Mouse (Mus musculus) cortical plate, adult 2 months (tissue): ENCODE measurements around the gene 2310022A10Rik. TPM values are rescaled to one million over a fixed set of nuclear protein-coding genes. Genes with fewer than 3 reads are reported as not detected.

ENCODE experiments used
- H3K27ac ChIP-seq: fragments of 200-500 bp; 2 replicates; pipeline ENCODE4 v1.5.1; 2012; ENCODE audit warnings: low read length, control low read depth, inconsistent platforms; ENCODE audit not compliant: insufficient read depth
- H3K4me1 ChIP-seq: fragments of 200-500 bp; 2 replicates; pipeline ENCODE4 v1.6.1; 2011; ENCODE audit warnings: low read length; ENCODE audit not compliant: control insufficient read depth, insufficient read depth
- H3K4me3 ChIP-seq: fragments of 200-500 bp; 2 replicates; pipeline ENCODE4 v1.5.1; 2011; ENCODE audit warnings: mild to moderate bottlenecking, low read length, control low read depth; ENCODE audit not compliant: insufficient read depth
- CTCF ChIP-seq: fragments of 200-500 bp; IDR thresholded peaks from 2 replicates; pipeline ENCODE4 v1.5.1; 2011; ENCODE audit warnings: mild to moderate bottlenecking, control low read depth, low read length; ENCODE audit not compliant: insufficient read depth; ENCODE audit errors: extremely low read depth
- POLR2A ChIP-seq: fragments of 200-500 bp; IDR thresholded peaks from 2 replicates; pipeline ENCODE4 v1.6.1; 2011; ENCODE audit warnings: mild to moderate bottlenecking, low read length, control low read depth; ENCODE audit not compliant: insufficient read depth; ENCODE audit errors: extremely low read depth
- polyA plus RNA-seq: library from polyadenylated mRNA; depleted of rRNA; stranded (reverse); fragments of >200 nt; gene quantifications from 2 replicates; pipeline ENCODE4 v1.2.3, GENCODE M21; 2012

Gene 2310022A10Rik
- polyA plus RNA-seq, 1 experiment: 33.8 TPM

DNA sequence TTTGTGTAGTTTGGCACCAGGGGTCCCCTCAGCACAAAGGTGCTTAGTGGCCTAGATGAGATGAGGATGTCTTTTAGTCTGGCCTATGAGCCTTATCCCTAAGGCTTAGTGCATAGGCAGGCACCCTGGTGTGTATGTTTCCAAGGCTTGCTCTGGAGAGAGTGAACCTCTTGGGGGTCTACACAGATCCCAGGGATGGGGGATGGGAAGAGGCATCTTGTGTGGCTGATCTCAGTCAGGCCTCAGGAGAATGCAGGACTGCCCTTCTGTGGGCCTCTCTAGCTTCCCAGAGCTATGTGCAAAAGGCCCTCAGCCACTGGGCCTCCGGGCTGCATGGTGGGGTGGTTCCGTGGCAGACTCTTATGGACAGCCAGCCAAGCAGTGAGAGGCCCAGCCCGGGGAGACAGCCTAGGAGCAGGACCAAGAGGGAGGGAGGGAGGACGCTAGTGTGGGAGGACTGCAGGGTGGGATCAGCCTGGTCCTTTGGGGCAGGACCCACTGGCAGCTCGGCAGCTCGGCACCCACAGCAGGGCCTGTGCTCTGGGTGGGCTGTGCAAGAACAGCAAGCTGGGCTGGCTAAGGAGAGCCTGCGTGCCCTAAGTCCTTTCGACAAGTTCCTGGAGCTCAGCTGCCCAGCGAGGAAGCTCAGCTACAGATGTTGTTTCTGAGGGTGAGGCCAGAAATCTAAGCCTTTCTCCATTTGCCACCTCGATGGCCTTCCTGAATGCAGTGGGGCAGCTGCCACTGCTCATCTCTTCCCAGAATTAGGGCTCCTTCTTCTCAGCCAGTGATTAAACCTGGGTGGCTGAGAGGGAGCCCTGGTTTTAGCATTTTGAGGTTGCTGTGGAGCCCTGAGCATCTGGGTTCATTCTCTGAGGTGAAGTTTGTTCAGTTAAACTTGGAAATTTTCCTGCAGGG lies 43.8 kb downstream of the 2310022A10Rik start:
- no peak for TF ChIP-seq CTCF
- no peak for TF ChIP-seq POLR2A
- Histone ChIP-seq H3K4me1 (peaks cover 38% of the 10 kb centered on the region), H3K4me3 (no peak overlapping the region), H3K27ac (peak overlapping the region; percentile 96)

DNA sequence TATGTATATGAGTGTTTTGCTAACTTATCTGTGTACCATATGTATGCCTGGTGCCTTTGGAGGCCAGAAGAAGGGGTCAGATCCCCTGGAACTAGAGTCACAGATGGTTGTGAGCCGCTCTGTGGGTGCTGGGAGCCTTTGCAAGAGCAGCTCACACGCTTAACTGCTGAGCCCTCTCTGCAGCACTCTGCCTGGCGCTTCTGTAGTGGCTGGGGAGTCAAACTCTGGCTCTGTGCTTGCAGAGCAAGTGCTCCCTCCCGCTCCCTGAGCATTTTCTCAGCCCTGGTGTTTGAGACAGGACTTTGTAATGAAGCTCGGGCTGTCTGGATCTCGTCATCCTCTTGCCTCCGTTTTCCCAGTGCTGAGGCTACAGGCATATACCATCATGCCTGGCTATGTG lies 45.0 kb downstream of the 2310022A10Rik start:
- Histone ChIP-seq H3K27ac (peak overlapping the region; percentile 96; the same call in 1 of the 2 replicates), H3K4me1 (peaks cover 38% of the 10 kb centered on the region), H3K4me3 (no peak overlapping the region)
- TF ChIP-seq POLR2A: peak; percentile 46; the same call in 1 of the 2 replicates
- no peak for TF ChIP-seq CTCF

DNA sequence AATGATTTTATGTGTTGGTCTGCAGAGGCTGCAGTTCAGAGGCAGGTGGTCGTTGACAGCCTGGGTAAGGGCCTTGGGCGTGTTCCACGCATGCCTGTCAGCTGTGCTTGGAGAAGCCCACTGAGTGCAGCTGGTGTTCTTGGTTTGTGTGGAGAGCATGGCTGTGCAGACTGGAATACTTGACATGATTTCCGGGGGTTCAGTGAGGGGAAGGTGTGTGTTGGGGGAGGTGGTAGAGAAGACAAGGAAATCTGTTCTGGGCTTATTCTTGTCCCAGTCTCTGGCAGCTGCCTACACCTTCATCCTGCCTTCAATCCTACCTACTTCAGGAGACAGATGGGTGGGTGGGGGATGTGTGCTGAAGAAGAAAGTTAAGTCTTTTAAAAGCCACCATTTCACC lies 48.6 kb downstream of the 2310022A10Rik start:
- H3K27ac ChIP-seq: peak overlapping the region; percentile 91
- TF ChIP-seq CTCF: no peak
- peaks cover 45% of the 10 kb centered on the region for H3K4me1 ChIP-seq
- no peak overlapping the region for H3K4me3 ChIP-seq

DNA sequence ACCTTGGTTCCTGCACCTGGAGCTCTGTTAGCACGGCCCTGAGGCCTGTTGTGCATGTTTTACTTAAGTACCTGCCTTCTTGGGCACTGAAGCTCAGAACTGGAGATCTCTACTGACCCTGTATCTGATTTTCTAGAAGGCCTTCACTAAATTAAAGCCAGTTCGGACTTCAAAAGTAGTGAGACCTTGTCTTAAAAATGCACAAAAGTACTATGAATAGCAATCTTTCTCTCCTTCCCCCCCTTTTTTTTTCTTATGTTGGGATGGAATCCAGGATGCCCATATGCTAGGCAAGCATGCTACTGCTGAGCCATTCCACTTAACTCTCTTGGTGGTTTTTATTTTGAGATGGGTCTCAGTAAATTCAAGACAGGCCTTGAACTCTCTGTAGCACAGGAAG lies 49.1 kb downstream of the 2310022A10Rik start:
- Histone ChIP-seq H3K27ac (peak overlapping the region; percentile 91), H3K4me1 (peaks cover 47% of the 10 kb centered on the region), H3K4me3 (no peak overlapping the region)
- TF ChIP-seq CTCF: no peak
- no peak for TF ChIP-seq POLR2A

DNA sequence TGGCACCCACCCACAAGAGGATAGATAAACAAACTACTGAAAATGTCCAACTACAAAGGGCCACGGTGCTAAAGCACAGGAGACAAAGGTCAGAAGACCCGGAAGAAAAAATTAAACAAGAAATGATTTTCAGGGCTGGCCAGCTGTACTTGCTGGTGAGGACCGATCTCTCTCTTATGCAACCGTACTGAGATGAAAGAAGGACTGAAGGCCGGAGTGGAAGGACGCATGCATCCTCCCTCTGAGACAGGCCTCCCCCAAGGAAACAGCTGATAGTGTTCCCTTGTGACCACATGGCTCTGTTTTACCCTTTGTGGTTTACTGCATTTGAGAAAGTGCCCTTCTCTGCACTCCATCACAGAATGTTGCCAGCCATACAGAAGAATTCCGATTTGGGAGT lies 49.8 kb downstream of the 2310022A10Rik start:
- no peak overlapping the region for H3K4me3 ChIP-seq
- H3K27ac ChIP-seq: peak overlapping the region; percentile 85
- no peak for TF ChIP-seq POLR2A
- TF ChIP-seq CTCF: no peak
- H3K4me1 ChIP-seq: peaks cover 46% of the 10 kb centered on the region

DNA sequence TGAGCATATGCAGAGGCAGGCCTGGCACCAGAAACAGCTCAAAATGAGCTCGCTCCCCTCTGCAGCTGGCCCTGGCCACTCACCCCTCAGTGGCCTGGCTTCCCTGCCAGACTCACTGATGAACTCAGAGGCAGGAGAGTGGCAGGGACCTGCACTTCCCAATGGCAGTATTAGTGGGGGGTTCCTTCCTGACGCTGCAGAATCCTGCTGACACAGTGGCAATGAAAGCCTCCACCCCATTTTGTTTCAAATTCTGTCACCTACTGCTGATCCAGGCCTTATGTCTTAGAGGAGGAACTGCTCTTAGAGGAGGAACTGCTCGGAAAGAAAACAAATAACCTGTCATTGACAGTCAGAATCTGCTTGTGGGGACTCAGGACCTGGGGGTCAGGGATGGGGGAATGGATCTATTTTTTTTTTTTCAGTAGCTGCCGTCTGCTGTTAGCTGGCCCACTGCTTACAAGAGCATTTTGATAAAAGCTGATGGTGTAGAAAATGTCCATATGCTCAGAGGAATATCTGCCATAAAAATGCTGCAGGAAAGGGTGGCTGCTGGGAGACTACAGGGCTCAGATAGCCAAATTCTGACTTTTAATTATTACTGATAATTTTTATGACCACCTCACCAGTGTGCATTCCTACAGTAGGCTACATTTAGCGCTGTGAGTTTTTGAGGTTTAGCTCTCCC lies 51.8 kb downstream of the 2310022A10Rik start:
- no peak for TF ChIP-seq POLR2A
- Histone ChIP-seq H3K4me3 (no peak overlapping the region), H3K27ac (peak overlapping the region; percentile 89), H3K4me1 (peaks cover 45% of the 10 kb centered on the region)

DNA sequence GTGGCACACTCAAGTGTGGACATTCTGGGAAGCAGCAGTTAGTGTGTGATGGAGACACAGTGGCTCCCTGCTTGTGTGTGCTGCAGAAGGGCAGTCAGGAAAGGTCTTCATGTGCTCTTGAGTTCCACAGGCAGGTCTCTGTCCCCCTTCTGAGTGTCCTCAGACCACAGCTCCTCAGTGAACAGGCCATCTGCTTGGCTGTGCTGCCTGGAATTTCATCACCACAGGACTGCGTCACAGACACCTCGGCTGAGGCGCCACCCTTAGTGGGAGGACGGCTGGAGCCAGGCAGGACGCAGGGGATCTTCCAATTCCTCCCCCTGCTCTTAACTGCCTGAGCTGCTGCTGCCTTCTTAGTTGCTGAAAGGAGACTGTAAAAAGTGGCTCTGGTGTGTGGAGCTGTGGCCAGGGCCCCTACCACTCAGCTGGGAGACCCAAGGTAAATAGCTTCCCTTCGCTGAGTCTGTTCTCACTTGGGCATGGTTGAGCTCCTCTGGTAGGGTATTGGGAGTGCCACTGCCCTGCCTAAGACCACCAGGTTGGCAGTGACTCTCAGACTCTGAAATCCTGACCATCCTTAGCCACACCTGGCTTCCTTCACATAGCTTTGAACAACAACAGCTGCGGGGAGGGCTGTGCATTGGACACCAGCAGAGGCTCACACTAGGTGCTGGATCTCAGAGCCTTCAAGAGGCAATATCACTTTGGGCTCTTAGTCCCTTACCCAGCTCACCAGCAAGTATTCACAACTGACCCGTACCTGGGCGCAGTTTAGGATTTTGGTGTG lies 52.7 kb downstream of the 2310022A10Rik start:
- H3K4me1 ChIP-seq: peaks cover 40% of the 10 kb centered on the region
- TF ChIP-seq CTCF: no peak
- TF ChIP-seq POLR2A: peak; percentile 49; the same call in 1 of the 2 replicates
- peak overlapping the region; percentile 89 for H3K27ac ChIP-seq
- H3K4me3 ChIP-seq: no peak overlapping the region

DNA sequence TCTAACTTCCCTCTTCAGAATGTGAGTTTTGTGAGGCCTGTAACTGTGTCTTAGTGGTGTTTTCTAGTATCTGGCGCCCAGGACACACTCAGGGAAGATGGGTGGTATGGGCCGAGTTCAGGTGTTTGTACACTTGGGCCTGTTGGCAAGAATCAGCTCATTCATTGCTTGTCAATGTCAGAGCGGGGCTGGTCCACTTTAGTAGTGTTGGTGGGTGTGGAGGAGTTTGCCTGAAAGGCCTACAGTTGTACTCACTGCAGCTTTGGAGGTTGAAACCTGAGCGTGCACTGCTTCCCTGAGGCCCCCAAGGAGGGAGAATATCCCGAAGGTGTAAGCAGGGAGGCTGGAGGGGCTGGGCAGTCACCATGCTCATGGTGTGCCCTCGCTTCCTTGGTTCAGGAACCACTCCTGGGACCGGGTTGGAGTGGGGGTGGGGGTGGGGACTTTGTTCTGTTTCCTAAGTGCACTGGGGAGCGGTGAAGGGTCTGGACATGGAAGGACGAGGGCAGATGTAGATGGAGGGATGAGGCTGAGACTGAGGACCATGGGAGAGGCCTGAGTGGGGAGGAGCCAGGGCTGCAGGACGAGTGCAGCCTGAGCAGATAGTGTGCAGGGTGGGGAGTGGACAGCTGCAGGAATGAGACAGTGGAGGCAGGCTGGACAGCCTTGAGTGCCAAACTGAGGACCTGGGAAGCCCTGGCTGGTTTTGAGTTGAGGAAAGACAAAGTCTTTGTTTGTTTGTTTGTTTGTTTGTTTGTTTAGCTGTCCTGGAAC lies 53.6 kb downstream of the 2310022A10Rik start:
- TF ChIP-seq POLR2A (no peak), CTCF (no peak)
- H3K4me3 ChIP-seq: no peak overlapping the region
- H3K4me1 ChIP-seq: peaks cover 33% of the 10 kb centered on the region
- H3K27ac ChIP-seq: peak overlapping the region; percentile 89

DNA sequence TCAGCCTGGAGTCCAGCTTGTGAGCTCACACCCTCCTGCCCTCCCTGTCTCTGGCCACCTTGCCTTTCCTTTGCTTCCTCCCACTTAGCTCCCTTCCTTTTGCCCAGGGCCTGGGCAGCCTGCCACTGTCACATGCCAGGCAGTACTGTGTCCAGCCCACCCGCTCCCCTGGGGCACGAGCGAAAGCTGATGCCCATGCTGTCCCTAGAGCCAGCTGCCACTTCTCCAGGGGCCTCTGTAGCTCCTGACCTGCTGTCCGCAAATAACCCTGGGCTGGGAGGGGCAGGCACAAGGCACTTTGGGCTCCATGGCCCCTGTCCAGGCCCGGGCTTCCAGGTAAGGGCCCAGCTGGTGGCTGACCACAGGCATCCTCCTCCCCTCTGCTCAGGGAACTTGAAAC lies 54.5 kb downstream of the 2310022A10Rik start:
- Histone ChIP-seq H3K4me1 (peaks cover 30% of the 10 kb centered on the region), H3K4me3 (no peak overlapping the region), H3K27ac (peak overlapping the region; percentile 89)
- TF ChIP-seq POLR2A (no peak), CTCF (no peak)
